In genomic region chr7:75470318-75470925, GRCm38 (mm10) we compare ENCODE assay signal across 13 mouse cellular contexts. TPM values are rescaled to one million over a fixed set of nuclear protein-coding genes. Genes with fewer than 3 reads are reported as not detected.
A peak's percentile ranks its signal among the peaks of the same experiment; 100 is the strongest.
DNase-seq lines count a peak whose midpoint lies in the region; ATAC-seq and TF ChIP-seq lines count a peak whose summit lies in the region.
"Had no signal": no experiment of that assay in that cellular context is flagged by ENCODE, and none has a peak within 500 bp of the region (broad histone marks: within the 10 kb centered on the region; RNA-seq: fewer than 3 reads in every experiment).

No protein-coding gene starts in this region.

- TF ChIP-seq EP300 in liver, postnatal 0 days (IDR thresholded peaks at IDR 0.05; ENCODE audit: low read depth) = peak; percentile 42; the same call in 1 of the 2 replicates

- no peak overlapping the region for H3K4me3 ChIP-seq in forebrain, embryonic 10.5 days
- H3K4me3 ChIP-seq in forebrain, embryonic 13.5 days = no peak overlapping the region
- no peak overlapping the region for H3K4me3 ChIP-seq in liver, embryonic 12.5 days
- H3K4me3 ChIP-seq in kidney, adult 2 months (ENCODE audit: insufficient read depth, low read depth, low read length) = no peak overlapping the region
- no peak overlapping the region for H3K4me3 ChIP-seq in liver, postnatal 0 days (ENCODE audit: low read depth, low read length)
- H3K4me3 ChIP-seq: limb, embryonic 10.5 days; midbrain, embryonic 13.5 days had no signal

- H3K27ac ChIP-seq in forebrain, embryonic 10.5 days = peak overlapping the region; percentile 27; the same call in 1 of the 2 replicates
- no peak overlapping the region for H3K27ac ChIP-seq in forebrain, embryonic 13.5 days
- H3K27ac ChIP-seq in liver, embryonic 12.5 days = peak overlapping the region; percentile 43; the same call in 1 of the 2 replicates
- H3K27ac ChIP-seq in kidney, adult 2 months (ENCODE audit: insufficient read depth, low read depth, low read length) = peak overlapping the region; percentile 99
- H3K27ac ChIP-seq in liver, postnatal 0 days (ENCODE audit: low read depth) = peak overlapping the region; percentile 70
- H3K27ac ChIP-seq: limb, embryonic 10.5 days; midbrain, embryonic 13.5 days had no signal

- H3K4me1 ChIP-seq in forebrain, embryonic 10.5 days = peaks cover 55% of the 10 kb centered on the region
- peaks cover 12% of the 10 kb centered on the region; the same call in 1 of the 2 replicates for H3K4me1 ChIP-seq in forebrain, embryonic 13.5 days
- H3K4me1 ChIP-seq in liver, embryonic 12.5 days = no peaks in the 10 kb centered on the region
- peaks cover 61% of the 10 kb centered on the region for H3K4me1 ChIP-seq in kidney, adult 2 months (ENCODE audit: control insufficient read depth, insufficient read depth, low read length)
- H3K4me1 ChIP-seq in liver, postnatal 0 days (ENCODE audit: insufficient read depth) = peaks cover 20% of the 10 kb centered on the region

- 23% methylated on average over 7 of the region's 7 CpGs for WGBS in forebrain, embryonic 10.5 days
- 22% methylated on average over 7 of the region's 7 CpGs for WGBS in forebrain, embryonic 13.5 days
- 62% methylated on average over 7 of the region's 7 CpGs for WGBS in liver, embryonic 12.5 days (ENCODE audit: insufficient replicate concordance)
- WGBS in kidney, adult 2 months = 46% methylated on average over 7 of the region's 7 CpGs
- WGBS in liver, postnatal 0 days (ENCODE audit: insufficient replicate concordance) = 55% methylated on average over 7 of the region's 7 CpGs

- no peak for TF ChIP-seq POLR2A in kidney, adult 2 months (IDR thresholded peaks at IDR 0.05; ENCODE audit: low read depth, low read length)

- H3K27me3 ChIP-seq in forebrain, embryonic 10.5 days (ENCODE audit: poor library complexity, severe bottlenecking) = no peaks in the 10 kb centered on the region
- no peaks in the 10 kb centered on the region for H3K27me3 ChIP-seq in forebrain, embryonic 13.5 days
- no peaks in the 10 kb centered on the region for H3K27me3 ChIP-seq in liver, embryonic 12.5 days (replicated peaks)
- H3K27me3 ChIP-seq in kidney, adult 2 months (replicated peaks; ENCODE audit: control insufficient read depth, insufficient read depth, low read length) = no peaks in the 10 kb centered on the region
- no peaks in the 10 kb centered on the region for H3K27me3 ChIP-seq in liver, postnatal 0 days (ENCODE audit: insufficient read depth, low read length)
- H3K27me3 ChIP-seq: midbrain, embryonic 13.5 days had no signal

- no peak for ATAC-seq in forebrain, embryonic 13.5 days
- ATAC-seq in liver, embryonic 12.5 days = no peak
- peak; percentile 86 for ATAC-seq in liver, postnatal 0 days
- no peak for ATAC-seq in megakaryocyte progenitor cell, adult 5-6 weeks (replicated peaks; ENCODE audit: poor library complexity)
- ATAC-seq: midbrain, embryonic 13.5 days had no signal

- H3K9ac ChIP-seq in forebrain, embryonic 13.5 days = no peak overlapping the region
- no peak overlapping the region for H3K9ac ChIP-seq in liver, embryonic 12.5 days
- H3K9ac ChIP-seq in liver, postnatal 0 days (replicated peaks) = no peak overlapping the region
- H3K9ac ChIP-seq: midbrain, embryonic 13.5 days had no signal

- no peaks in the 10 kb centered on the region for H3K36me3 ChIP-seq in forebrain, embryonic 10.5 days (replicated peaks)
- no peaks in the 10 kb centered on the region for H3K36me3 ChIP-seq in forebrain, embryonic 13.5 days (ENCODE audit: poor library complexity, severe bottlenecking)
- no peaks in the 10 kb centered on the region for H3K36me3 ChIP-seq in liver, embryonic 12.5 days
- no peaks in the 10 kb centered on the region for H3K36me3 ChIP-seq in kidney, adult 2 months (ENCODE audit: control insufficient read depth, insufficient read depth, low read length)
- H3K36me3 ChIP-seq in liver, postnatal 0 days (replicated peaks; ENCODE audit: insufficient read depth, low read length) = no peaks in the 10 kb centered on the region
- H3K36me3 ChIP-seq: limb, embryonic 10.5 days; midbrain, embryonic 13.5 days had no signal

- DNase-seq in forebrain, embryonic 10.5 days (ENCODE audit: extremely low spot score, low spot score) = peak; percentile 16
- no peak for DNase-seq in liver
- DNase-seq in kidney, adult 2 months = peak; percentile 69
- no peak for DNase-seq in liver, postnatal 0 days
- no peak for DNase-seq in spleen, postnatal 4 days (ENCODE audit: low spot score in 2 of 2)
- DNase-seq: gastrocnemius, postnatal 10 days; heart, postnatal 10 days; right cerebral cortex, postnatal 4 days had no signal

- no peaks in the 10 kb centered on the region for H3K9me3 ChIP-seq in forebrain, embryonic 10.5 days
- H3K9me3 ChIP-seq in forebrain, embryonic 13.5 days (replicated peaks) = no peaks in the 10 kb centered on the region
- no peaks in the 10 kb centered on the region for H3K9me3 ChIP-seq in liver, embryonic 12.5 days (replicated peaks)
- H3K9me3 ChIP-seq in liver, postnatal 0 days (ENCODE audit: low read length) = no peaks in the 10 kb centered on the region
- H3K9me3 ChIP-seq: limb, embryonic 10.5 days; midbrain, embryonic 13.5 days had no signal

- TF ChIP-seq CTCF in kidney, adult 2 months (conservative IDR thresholded peaks at IDR 0.05; ENCODE audit: insufficient read depth, insufficient read length, low read depth, low read length) = no peak
- no peak for TF ChIP-seq CTCF in liver, postnatal 0 days (IDR thresholded peaks at IDR 0.05; ENCODE audit: low read depth)

- H3K4me2 ChIP-seq in forebrain, embryonic 13.5 days = no peak overlapping the region
- H3K4me2 ChIP-seq in liver, embryonic 12.5 days = no peak overlapping the region
- no peak overlapping the region for H3K4me2 ChIP-seq in liver, postnatal 0 days (ENCODE audit: low read depth, low read length)
- H3K4me2 ChIP-seq: midbrain, embryonic 13.5 days had no signal

RNA-seq across cellular contexts. Expression of gene Akap13, which starts 15.1 kb away (rescaled TPM):
- polyA plus RNA-seq in forebrain, embryonic 10.5 days (2016; fragmentation: Nextera tagmentation; extraction: Ambion mirVana) = 24.9 and 25.1 TPM in 2 replicates
- 15.2 and 16.3 TPM in 2 replicates for polyA plus RNA-seq in forebrain, embryonic 13.5 days (2015; fragmentation: Nextera tagmentation; extraction: Ambion mirVana)
- 35.2 and 37.9 TPM in 2 replicates for polyA plus RNA-seq in liver, embryonic 12.5 days (2016; fragmentation: Nextera tagmentation; extraction: Ambion mirVana)
- 12.0 and 13.2 TPM in 2 replicates for polyA plus RNA-seq in kidney, adult 2 months (2012; rRNA removed)
- polyA plus RNA-seq in liver, postnatal 0 days (2015; fragmentation: Nextera tagmentation; extraction: Ambion mirVana) = 21.2 and 25.7 TPM in 2 replicates
- total RNA-seq in megakaryocyte progenitor cell, adult 5-6 weeks (2015) = 69.3 and 93.1 TPM in 2 replicates
- 165 and 173 TPM in 2 replicates for total RNA-seq in megakaryocyte progenitor cell, adult 5-6 weeks (2017)

Comparison
In these comparisons a context has a peak if more than half of its experiments do, and no peak if none do; other contexts are left out.
1. DNase-seq: peak in forebrain, embryonic 10.5 days (single experiment) and kidney, adult 2 months (single experiment); none in liver (single experiment), liver, postnatal 0 days (single experiment) and spleen, postnatal 4 days (0 of 2).